Mouse (Mus musculus): Measurements from ENCODE around the gene Ecel1.

Ecel1 gene

DNA sequence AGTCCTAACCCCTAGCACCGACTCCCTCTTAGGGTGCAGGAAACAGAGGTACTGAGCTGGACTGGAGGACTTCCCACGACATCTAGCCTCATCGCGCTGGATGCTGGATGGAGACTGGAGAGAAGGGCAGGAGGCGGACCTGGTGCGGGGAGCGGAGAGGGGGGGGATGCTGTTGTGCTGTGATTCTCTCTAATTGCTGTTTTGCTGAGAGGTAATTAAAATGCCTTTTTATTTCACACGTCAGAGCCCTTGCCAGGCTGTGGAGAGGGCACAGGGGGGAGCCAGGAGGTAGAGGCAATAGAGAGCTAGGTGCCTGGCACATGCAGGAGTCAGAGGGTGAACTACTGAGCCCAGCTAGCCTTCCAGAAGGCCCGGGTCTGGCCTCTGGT lies 8.5 kb upstream of the Ecel1 start:
- no peak for DNase-seq

- DNase-seq, result no peak
Observed at GRCm38 (mm10) chr1:87164164-87164795, 8.0 kb upstream of the Ecel1 start.

GRCm38 (mm10) chr1:87159396-87159795 lies 3.1 kb upstream of the Ecel1 start:
- no peak for DNase-seq

DNA sequence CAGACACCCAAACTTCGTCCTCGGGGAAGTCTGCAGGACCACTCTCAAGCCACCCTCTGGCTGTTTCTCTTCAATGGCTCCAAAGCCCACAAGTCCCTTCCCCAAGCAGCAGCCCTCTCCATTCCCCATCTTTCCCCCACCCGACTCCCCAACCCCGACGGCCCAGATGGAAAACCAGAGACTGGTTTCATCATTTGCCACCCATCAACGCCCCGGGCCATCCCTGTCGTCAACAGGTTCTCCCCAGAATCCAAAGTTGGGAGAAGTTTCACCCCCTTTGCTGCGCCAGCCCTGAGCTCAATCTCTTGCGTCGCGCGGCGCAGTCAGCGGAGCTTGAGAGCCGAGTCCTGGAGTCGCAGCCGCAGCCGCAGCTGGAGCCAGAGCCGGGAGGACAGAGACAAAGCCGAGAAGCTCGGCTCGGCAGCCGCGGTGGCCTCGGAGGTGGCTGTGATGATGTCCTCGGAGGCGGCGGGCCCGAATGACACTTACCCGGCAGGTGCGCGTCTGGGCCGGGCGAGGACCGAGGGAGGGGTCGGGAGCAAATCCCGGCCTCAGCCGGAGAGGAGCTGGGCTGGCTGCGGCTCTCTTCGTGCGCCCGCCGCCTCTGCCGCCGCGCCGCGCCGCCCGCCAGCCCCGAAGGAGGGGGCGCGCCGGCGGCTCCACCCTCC lies 656 bp downstream of the Ecel1 start:
- no peak for DNase-seq

- DNase-seq, result no peak
Observed at GRCm38 (mm10) chr1:87154501-87155120, 1.7 kb downstream of the Ecel1 start.

GRCm38 (mm10) chr1:87153776-87154500 lies 2.4 kb downstream of the Ecel1 start:
- DNase-seq, result no peak

DNA sequence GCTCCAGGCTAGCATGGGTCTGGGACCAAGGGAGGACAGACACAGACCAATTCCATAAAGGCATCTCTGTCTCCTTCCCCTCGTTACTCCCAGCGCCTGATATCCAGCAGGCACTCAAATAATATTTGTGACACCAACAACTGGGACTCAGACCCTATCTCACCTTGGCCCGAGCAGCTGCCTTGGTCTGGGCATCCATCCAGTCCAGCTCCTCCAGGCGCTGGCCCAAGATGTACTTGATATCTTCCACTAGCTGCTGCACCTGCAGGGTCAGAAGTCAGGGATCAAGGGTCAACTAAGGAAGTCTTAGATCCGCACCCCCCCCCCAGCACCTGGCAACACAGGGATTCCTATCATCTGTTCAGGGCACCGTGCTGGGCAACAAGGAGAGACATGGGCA lies 5.0 kb downstream of the Ecel1 start:
- no peak for DNase-seq

DNA sequence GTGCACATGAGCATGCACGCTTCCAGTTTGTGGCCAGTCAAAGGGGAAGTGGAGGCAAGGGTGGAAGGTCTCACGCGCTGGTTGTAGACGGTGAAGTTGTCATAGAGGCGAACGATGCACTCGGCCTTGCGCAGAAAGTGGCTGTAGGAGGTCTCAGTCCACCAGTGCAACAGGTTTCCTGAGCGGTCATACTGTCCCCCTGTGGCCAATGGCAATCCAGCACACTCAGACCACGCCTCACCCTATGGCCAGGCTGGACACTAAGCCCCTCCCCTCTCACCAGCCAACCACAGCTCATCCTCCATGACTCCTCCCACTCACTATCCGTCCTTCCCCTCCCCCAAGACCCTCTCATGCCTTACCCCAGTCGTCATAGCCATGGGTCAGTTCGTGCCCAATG lies 6.9 kb downstream of the Ecel1 start:
- DNase-seq, result no peak

- DNase-seq, result no peak
Observed at GRCm38 (mm10) chr1:87143141-87143540, 13.2 kb downstream of the Ecel1 start.

DNA sequence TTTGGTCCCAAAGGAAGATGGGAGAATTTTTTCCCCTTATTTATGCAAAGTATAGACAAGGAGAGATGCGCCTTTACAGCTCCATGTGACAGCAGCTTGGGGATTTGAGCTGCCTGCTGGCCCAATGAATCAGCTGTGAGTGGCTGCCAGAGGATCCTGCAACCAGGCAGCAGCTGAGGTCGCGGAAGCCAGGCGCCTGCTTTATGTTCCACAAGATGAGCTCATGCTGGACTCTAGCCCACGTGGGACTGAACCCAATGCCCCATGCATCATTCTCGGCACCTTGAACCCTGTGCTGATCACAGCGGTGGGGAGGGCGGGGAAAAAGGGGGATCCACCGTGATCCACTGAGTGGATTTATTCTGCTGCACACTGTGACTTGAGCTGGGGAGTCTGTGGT lies 13.9 kb downstream of the Ecel1 start:
- DNase-seq, result no peak

GRCm38 (mm10) chr1:87141550-87141949 lies 14.8 kb downstream of the Ecel1 start:
- no peak for DNase-seq

GRCm38 (mm10) chr1:87131803-87132202 lies 24.5 kb downstream of the Ecel1 start:
- no peak for DNase-seq

DNA sequence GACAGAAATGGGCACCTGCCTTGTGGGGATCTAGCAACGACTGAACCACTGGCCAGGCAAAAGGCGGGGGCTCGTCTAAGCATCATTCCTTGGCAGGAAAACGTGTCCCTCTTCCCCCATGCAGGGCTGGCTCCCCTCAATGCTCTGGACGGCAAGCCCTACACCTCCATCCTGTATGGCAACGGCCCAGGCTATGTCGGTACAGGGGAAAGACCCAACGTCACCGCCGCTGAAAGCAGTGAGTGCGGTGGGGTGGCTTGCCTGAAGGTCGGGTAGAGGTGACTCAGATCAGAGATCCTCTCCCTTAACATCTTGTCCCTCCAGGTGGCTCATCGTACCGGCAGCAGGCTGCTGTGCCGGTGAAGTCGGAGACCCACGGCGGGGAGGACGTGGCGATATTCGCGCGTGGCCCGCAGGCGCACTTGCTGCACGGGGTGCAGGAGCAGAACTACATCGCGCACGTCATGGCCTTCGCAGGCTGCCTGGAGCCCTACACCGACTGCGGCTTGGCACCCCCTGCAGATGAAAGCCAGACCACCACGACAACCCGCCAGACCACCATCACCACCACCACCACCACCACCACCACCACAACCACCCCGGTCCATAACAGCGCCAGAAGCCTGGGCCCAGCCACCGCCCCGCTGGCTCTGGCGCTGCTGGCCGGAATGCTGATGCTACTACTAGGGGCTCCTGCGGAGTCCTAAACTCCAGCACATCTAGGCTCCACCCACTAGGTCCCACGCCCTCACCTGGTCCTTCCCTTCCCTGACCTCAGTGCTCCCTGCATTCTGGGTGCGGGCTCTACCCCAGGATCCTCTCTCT lies 28.9 kb downstream of the Ecel1 start:
- peak; percentile 26 for DNase-seq

DNA sequence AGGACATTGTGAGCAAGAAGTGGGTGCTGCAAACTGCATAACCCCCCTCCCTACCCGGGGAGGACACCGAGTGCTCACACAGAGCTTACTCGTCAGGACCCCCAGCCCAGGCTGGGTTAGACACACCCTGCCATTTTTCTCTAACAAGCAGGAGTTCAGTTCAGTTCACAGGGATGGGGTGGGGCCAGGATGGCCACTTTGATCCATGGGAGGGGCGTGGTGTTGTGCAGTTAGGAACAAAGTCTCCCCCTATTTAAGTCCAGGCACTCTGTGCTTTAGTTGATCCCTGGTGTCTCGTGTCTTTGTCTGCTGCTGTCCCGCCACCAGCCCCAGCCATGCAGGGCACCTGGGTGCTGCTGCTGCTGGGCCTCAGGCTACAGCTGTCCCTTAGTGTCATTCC lies 31.6 kb downstream of the Ecel1 start, which contains the start of gene Akp3:
Gene Akp3, plus strand, starts transcription at position 301 of the 400 bp plus-strand sequence.
- no peak for DNase-seq

DNA sequence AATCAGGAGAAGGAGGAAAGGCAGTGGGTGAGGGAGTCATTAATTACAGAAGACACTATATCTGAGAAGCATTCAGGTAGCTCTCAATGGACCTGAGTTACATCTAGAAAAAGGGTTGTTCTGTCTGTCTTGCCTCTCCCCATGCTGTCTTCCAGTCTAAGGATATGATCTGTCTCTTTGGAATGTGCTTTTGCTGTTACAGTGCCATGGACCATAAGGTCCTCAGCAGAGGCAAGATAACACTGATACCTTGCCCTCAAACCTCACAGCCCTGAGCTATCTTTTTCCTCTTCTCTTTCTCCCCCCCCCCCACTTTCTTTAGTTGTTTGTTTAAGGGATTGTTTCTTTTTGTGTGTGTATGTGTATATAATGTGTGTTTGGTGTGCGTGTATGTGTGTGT lies 41.5 kb downstream of the Ecel1 start:
- no peak for DNase-seq

DNA sequence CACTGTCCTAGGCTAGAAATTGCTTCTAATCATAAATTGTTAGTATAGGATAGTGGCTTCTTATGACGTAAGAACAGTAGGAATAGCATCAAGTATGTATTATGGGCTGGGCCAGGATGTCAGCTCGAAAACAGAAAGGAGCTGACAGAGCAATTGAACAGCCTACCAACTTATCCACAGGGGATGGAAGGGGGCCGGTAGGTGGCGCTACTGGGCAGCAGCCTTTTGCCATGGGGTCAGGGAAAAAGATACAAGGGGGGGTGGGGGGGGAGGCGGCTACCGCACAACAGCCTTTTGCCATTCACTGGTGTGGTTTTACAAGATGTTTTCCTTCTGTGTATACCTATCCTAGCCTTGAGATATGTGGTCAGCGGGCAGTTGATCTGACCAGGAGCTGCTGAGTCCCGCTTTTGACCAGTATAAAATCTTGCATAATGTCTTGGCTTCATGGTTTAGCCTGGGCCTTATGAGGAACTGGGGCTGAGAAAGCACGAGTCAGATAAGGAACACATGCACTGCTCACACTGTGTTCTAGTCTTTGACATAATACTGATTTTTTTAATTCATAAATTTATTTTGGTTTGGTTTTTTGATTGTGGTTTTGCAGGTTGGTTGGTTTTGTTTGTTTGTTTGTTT lies 44.5 kb downstream of the Ecel1 start:
- DNase-seq, result no peak

DNA sequence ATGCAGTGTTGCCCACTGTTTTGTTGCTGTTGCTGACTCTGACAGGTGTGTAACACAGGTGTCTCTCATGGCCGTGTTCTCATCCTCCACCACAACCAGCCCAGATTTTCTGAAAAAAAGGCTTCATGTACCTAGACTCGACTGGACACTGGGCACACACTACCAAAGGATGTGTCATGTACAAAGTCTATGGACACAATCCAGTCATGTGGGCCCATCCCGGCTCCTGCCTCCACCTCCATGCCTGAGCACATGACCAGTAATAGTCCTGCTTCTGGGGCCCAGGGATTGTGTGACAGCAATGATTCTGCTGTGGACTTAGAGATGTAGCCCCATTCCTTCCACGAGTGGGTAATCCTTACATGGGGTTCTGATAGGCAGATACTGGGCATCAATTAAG lies 47.8 kb downstream of the Ecel1 start:
- no peak for DNase-seq

GRCm38 (mm10) chr1:87106536-87106935 lies 49.8 kb downstream of the Ecel1 start:
- no peak for DNase-seq

DNA sequence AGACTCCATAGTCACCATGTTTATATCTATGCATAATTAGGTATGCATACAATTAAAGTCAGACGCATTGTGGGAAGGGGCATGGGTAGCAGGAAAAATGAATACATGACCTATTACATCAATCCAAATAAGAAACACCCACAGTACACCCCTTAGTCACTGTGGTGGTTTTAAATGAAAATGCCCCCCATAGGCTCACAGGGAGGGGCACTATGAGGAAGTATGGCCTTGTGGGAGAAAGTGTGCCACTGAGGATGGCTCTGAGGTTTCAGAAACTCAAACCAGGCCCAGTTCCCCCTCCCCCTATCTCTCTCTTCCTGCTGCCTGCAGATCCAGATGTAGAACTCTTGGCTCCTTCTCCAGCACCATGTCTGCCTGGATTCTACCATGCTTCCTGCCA lies 52.4 kb downstream of the Ecel1 start:
- no peak for DNase-seq

GRCm38 (mm10) chr1:87102114-87102513 lies 54.2 kb downstream of the Ecel1 start:
- no peak for DNase-seq

DNA sequence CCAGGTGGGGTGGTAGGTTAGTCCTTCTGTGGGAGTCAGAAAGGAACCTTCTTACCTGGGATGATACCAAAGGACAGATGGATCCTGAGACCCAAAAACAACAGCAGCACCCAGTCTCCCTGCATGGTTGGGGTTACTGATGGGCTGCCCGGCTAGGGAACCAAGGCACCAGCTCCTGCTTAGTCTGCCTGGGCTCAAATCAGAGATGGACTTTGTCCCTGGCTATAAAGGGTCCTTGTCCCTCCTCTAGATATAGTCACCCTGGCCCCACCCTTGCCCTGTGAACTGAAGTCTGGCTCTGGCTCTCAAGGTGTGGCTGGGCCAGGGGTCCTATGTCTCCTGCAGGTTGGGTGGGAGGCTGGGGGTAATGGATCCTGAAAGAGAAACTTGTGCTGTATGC lies 54.9 kb downstream of the Ecel1 start, which contains the start of gene Alpi:
Gene Alpi, minus strand, starts transcription at position 196 of the 400 bp plus-strand sequence.
- DNase-seq, result no peak

- DNase-seq, result no peak
Observed at GRCm38 (mm10) chr1:87098358-87098975, 57.9 kb downstream of the Ecel1 start.

Data from layer of hippocampus, adult 9-11 months (tissue).